Mouse (Mus musculus): Measurements from ENCODE around the gene Ugt1a10.
A peak's percentile ranks its signal among the peaks of the same experiment; 100 is the strongest.
"Not testable (repeated sequence)": the region's sequence is repeated elsewhere in the genome, so short reads cannot be mapped to it uniquely, and the experiment has no call there.

Ugt1a10 gene

DNA sequence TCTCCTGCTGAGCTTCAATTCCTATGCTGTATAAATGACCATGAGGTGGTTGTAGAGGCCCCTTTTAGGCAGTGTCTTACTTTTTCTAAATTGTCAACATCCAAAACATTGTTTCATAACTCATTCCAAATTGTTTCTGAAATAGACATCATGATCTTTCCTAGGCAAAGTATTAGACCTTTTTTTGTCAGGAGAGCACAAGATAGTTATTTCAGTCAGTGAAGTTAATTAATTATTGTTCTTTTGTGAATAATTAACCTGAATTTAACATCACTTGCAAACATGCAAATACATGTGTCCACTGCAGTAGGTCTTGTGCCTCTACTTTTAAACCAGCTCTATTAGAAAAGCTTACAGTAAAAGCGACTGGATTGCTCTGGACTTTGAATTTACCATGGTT is at the start of gene Ugt1a10:
Ugt1a10 (plus strand) TSS at position 301 of the 400 bp plus-strand sequence.
- DNase-seq (ENCODE audit: low spot score in 2 of 2) = no peak

DNA sequence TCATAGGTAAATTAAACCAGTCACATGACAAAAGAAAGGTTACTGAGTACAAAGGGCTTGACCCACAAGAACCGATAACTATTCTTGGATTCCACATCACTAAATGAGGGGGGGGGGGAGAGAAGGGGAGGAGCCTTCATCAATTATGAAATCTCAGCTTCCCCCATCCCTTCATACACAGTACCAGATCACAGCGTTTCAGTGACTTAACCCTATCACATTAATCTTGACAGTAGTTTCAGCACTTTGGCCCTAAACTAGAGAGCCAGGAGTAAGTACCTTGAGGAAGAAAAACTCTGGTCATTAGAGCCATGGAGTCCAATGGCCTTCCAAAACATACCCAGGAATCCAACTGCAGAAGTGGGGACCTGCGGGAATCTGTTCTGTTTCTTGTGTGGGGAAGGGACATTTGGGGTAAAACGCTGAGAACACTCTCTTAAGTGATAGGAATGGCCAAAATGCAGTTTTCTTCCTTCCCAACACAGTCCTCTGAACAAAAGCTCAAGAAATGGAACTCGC is 47.4 kb upstream of the Ugt1a10 start:
- DNase-seq (ENCODE audit: low spot score in 2 of 2) = no peak

DNA sequence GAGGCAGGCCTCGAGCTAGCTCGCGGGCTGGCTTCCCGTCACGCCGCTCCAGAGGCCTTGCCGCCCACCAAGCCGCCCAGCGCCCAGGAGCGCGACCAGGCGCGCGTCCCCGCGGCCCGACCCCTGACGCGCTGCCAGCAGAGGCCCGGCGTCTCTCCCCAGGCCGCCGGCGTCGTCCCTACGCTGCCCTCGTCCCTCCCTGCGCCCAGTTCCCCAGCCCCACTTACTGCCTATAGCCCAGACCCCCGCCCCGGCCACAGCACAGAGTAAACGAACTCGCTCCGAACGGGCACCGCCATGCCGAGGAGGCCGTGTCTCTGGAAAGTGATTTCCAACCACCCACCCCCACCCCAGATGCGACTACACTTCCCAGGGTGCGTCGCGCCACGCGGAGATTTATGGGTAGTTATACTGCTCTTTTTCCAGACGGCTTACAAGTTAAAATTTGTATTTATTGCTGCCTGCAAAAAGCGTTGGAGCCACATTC is 46.9 kb upstream of the Ugt1a10 start, which contains the start of gene Usp40:
Usp40 (minus strand) TSS at position 341 of the 487 bp plus-strand sequence.
- DNase-seq (ENCODE audit: low spot score in 2 of 2) = peak; percentile 52 to 67

DNA sequence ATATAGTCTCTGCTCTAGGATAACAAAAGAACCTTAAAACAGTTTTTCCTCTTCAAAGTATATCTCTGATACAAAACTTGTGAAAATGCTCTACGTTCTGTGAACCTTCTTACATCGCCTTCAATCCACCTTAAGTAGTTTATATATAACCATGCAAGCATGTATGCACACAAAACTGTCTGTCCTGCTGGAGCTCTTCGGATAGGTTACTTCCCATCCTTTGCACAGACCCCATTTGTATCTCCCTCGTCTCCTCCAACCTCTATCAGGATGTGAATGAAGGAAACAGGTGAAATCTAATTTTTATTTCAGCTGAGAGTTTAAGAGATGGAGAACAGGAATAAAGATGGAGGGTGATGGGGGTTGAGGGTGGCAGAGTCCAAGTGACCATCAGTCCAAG is 46.5 kb upstream of the Ugt1a10 start:
- DNase-seq (ENCODE audit: low spot score in 2 of 2) = no peak

DNA sequence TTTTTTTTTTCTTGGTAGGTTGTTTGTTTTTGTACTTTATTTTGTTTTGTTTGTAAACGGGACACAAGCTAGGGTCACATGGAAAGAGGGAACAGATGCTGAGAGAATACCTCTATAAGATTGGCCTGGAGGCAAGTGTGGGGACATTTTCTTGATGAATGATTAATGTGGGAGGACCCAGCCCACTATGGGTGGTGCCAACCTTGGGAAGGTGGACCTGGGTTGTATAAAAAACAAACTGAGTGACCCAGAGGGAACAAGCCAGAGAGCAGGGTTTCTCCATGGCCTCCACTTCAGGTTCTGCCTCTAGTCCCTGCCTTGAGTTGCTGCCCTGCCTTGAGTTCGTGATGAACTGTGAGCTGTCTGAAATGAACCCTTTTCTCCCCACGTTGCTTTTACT is 45.7 kb upstream of the Ugt1a10 start:
- no peak for DNase-seq (ENCODE audit: low spot score in 2 of 2)

DNA sequence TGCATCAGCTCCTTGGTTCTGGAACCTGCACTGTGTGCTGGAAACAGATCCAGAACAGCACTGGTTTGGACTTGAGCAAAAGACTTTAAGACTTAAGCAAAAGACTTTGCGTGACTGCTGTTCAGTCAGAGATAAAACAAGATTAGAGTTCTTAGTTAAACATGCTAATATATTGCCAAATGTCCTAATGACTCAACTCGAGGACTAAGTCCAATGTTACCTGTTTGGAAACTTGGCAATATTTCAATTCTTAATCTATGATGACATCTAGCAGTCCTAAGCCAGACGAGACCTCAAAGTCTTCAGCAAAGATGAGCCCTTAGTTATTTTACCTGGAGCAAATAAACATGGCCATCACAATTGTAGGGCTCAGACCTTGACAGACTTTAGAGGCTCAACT is 41.5 kb upstream of the Ugt1a10 start:
- no peak for DNase-seq (ENCODE audit: low spot score in 2 of 2)

DNA sequence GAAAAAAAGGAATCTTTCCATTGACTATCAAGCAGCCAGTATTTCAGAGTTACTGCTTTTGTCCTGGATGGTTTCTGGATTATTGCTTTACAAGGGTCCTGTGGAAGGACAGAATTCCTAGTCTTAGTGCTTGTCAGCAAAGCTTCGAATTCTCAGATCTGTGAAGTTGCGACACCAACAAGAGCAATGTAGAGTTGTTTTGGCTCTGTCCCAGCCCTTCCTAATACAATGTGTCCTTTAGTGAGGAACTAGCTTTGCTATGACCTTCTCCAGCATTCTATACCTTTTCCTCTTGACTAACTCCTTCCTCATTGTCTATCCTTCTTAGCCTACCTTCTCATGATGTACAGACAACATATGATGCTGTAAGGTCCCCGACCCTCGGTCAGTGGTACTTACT is 41.0 kb upstream of the Ugt1a10 start:
- no peak for DNase-seq (ENCODE audit: low spot score in 2 of 2)

DNA sequence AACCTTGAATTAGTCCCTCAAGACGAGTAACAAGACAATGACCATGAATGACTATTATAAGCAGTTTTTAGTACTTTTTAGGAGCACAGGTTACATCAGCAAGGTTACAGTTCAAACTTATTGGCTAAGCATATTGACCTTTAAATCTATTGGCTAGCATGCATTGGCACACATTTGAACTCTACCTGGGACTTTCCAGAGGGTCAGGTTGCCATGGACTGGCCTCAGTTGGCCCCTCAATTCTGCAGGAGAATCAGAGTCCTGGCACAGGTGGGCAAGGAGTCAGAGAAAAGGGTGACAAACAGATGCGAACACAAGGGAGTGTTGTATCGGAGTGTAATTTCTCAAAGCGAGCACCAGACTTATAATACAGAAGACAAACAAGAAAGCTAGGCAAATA is 40.5 kb upstream of the Ugt1a10 start:
- DNase-seq (ENCODE audit: low spot score in 2 of 2) = no peak

DNA sequence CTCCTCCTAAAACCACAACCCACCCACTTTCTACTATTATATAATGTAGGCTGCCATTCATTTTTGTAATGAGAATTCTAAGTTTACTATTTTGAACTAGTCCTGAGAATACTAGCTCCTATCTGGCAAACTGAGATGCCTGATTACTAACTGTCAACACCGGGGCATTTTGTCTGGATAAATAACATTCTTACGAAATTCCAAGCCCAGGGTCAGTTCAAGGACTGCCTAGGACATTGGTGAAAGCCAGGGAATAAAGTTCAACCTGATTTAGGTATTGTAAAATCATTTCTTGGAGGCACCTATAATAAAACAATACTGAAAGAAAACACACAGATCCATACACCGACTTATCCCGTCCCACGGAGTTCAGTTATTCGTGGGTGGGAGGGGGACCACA is 39.8 kb upstream of the Ugt1a10 start:
- no peak for DNase-seq (ENCODE audit: low spot score in 2 of 2)

DNA sequence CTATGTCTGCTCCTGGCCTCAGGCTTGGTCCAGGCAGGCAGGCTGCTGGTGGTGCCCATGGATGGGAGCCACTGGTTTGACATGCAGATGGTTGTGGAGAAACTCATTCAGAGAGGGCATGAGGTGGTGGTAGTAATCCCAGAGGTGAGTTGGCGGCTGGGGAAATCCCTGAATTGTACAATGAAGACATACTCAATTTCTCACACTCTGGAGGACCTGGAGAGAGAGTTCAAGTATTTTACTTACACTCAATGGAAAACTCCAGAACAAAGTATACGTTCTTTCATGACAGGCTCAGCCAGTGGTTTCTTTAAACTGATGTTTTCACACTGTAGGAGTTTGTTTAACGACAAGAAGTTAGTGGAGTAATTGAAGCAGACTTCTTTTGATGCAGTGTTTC is 29.9 kb upstream of the Ugt1a10 start:
- not testable (repeated sequence) for DNase-seq (ENCODE audit: low spot score in 2 of 2)

DNA sequence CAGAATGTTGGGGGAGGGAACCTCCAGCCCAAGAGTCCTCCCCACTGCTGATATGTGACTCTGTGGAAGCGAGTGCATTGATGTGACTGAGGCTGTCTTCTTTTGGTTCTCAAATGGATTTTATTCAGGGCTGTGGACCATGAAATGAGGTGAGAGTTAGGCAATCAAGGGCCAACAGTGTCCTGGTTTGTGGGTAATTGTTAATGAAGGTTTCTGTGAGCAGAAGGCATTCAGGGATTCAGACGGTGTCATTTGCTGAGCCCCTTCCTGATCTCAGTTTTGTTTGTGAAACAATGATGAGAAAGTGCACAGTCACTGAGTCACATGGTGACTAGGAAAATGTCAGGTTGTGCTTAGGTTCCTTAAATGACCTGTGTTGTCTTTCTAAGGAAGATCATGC is 12.1 kb upstream of the Ugt1a10 start:
- DNase-seq (ENCODE audit: low spot score in 2 of 2) = not testable (repeated sequence)

DNA sequence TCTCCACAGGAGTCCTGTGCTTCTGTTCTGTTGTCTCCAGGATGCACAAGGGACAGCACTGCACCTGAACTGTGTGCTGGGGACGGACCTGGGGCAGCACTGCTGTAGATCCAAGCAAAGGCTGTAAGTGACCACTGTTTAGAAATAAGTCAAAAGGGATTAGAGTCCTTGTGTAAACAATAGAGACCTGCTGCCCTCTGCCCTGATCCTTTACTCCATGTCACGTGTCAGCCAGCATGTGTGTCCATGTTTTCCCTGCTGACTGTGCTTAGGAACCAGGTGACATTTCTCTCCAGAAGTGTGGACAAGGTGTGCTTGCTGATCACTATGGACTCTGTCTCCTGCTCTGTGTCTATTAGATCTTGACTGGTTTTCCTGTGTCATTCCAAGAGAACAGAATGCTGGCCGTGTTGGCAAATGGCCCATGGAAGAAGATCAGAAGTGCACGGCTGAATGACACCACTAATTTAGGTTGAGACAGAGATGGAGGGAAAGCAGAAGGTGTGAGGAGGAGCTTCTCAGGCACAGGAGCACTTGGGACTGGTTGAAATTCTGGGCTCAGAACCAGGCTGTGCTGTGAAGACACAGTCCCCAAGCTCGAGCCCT is 10.3 kb upstream of the Ugt1a10 start:
- not testable (repeated sequence) for DNase-seq (ENCODE audit: low spot score in 2 of 2)

DNA sequence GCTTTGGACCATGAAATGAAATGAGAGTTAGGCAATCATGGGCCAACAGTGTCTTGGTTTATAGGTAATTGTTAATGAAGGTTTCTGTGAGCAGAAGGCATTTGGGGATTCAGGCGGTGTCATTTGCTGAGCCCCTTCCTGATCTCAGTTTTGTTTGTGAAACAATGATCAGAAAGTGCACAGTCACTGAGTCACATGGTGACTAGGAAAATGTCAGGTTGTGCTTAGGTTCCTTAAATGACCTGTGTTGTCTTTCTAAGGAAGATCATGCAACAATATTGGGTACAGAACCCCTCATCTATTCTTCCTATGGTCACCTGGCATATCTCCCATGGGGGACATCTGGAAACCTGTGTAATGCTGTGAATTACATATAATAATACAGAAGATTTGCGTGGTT is 7.8 kb upstream of the Ugt1a10 start:
- DNase-seq (ENCODE audit: low spot score in 2 of 2) = not testable (repeated sequence)

DNA sequence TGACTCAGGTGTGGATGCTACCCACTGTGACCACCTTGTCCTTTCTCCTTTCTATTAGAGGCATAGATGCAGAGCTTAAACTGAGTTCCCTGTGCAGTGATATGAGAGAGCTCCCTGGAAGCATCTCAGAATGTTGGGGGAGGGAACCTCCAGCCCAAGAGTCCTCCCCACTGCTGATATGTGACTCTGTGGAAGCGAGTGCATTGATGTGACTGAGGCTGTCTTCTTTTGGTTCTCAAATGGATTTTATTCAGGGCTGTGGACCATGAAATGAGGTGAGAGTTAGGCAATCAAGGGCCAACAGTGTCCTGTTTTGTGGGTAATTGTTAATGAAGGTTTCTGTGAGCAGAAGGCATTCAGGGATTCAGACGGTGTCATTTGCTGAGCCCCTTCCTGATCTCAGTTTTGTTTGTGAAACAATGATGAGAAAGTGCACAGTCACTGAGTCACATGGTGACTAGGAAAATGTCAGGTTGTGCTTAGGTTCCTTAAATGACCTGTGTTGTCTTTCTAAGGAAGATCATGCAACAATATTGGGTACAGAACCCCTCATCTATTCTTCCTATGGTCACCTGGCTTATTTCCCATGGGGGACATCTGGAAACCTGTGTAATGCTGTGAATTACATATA is 11.4 kb downstream of the Ugt1a10 start:
- not testable (repeated sequence) for DNase-seq (ENCODE audit: low spot score in 2 of 2)

DNA sequence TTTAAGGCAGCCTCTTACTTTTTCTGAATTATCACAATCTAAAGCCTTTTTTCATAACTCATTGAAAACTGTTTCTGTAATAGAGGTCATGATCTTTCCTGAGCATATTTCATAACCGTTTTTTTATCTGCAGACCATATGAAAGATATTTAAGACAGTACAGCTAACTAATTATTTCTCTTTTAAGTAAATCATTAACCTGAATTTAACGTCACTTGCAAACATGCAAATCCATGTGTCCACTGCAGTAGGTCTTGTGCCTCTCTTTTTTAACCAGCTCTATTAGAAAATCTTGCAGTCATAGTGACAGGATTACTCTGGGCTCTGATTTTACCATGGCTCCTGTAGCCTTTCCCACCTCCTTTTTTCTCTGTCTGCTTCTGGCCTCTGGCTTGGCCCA is 15.3 kb downstream of the Ugt1a10 start, which contains the start of gene Ugt1a9:
Ugt1a9 (plus strand) TSS at position 306 of the 400 bp plus-strand sequence.
- no peak for DNase-seq (ENCODE audit: low spot score in 2 of 2)

DNA sequence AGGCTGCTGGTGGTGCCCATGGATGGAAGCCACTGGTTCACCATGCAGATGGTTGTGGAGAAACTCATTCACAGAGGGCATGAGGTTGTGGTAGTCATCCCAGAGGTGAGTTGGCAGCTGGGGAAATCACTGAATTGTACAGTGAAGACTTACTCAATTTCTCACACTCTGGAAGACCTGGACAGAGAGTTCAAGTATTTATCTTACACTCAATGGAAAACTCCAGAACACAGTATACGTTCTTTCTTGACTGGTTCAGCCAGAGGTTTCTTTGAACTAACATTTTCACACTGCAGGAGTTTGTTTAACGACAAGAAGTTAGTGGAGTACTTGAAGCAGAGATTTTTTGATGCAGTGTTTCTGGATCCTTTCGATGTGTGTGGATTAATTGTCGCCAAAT is 15.7 kb downstream of the Ugt1a10 start:
- DNase-seq (ENCODE audit: low spot score in 2 of 2) = no peak

DNA sequence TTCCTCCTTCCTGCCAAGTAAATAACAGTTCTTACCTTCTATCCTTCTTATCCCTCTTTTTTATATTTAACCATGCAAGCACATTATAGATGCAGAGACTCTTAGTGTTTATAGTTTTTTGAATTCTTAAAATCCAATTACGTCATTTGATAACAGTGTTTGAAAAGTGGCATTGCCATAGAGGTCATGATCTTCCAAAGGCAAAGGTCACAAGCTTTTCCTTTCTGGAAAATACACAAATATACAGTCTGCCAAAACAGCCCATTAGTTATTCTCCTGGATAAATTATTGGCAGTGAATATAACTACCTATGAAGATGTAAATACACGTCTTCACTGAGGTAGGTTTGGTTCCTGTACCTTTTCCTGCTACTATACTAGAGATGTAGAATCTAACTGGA is 19.3 kb downstream of the Ugt1a10 start:
- DNase-seq (ENCODE audit: low spot score in 2 of 2) = no peak

DNA sequence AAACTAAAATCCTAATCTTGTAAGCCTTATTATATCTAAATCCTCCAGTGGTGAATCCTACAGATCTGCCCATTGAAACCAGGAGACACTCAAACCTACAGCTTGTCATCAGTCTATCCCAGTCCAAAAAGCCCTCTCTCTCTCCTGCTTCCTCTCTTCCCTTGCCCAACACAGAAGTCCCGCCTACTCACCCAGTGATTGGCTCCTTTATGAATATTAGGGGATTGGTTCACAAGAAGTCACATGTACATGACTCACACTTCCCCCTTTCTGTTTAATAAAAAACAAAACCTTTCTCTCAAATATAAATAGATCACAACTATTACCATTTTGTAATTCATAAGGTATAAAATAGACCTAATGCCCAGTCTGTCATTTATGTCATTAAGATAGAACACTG is 21.9 kb downstream of the Ugt1a10 start:
- no peak for DNase-seq (ENCODE audit: low spot score in 2 of 2)

DNA sequence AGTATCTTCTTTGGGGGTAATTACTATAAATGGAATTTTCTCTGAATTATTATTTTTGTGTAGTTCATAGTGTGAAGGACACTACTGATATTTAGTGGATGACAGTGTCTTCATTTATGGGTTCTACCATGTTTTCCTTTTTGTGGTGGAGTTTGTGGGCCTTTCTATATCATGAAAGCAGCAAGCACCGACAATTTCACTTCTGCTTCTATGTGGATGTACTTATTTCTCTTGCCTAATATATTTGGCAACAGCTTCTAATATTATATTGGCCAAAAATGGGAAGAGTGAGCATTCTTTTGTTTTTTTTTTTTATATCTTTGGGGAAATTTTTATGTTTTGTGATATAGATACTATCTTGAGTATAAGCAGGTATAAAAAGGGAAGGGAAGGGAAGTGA is 26.5 kb downstream of the Ugt1a10 start:
- DNase-seq (ENCODE audit: low spot score in 2 of 2) = no peak

DNA sequence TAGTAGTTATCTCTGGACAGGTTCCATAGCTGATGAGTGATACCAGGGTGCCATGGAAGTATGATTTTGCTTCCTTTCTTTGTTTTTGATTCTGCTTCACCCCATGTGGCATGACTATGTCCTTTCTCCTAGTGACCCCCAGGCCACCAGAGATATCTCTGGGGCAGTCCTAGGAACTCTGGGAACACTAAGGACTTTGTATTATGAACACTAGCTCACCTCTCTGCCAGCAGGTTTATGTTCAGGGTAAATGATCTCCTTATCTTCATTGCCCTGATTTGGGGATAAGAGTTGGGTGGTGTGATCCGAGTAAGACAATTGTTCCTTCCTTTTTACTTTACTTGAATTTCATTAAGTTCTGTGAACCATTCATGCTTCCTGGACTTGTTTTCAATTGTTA is 30.9 kb downstream of the Ugt1a10 start:
- no peak for DNase-seq (ENCODE audit: low spot score in 2 of 2)

DNA sequence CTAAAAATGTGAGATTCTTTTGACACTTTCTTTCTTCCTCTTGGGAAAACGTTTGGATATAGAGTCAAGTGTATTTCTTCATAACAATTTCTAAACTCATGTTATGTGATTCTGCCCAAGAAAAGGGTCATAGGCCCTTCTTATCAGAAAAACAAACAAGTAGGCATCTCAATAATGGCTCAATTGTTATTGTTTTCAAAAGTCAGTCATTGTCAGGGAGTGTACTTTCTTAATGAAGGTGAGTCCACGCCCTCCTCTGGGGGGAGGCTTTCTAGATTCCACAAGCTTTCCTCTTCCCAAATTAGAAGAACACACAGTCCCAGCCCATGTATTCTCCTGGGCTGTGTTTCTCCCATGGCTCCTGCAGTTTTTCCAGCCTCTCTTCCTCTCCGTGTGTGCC is 32.3 kb downstream of the Ugt1a10 start, which contains the start of gene Ugt1a8:
Ugt1a8 (plus strand) TSS at position 301 of the 400 bp plus-strand sequence.
- no peak for DNase-seq (ENCODE audit: low spot score in 2 of 2)

DNA sequence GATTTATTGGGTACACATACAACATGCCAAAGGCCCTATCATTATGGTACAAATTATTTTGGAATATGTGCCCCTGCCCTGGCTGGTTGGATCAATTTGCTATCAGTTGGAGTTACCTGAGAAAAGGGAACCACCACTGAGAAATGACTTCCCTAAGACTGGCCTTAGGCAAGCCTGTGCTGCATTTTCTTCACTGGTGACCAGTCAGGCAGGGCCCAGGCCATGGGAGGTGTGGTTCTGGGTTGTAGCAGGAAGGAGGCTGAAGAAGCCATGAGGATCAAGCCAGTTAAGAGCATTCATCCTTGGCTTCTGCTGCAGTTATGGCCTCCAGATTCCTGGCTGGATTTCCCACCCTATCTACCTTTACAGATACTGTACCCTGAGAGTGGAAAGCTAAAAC is 37.2 kb downstream of the Ugt1a10 start:
- no peak for DNase-seq (ENCODE audit: low spot score in 2 of 2)

DNA sequence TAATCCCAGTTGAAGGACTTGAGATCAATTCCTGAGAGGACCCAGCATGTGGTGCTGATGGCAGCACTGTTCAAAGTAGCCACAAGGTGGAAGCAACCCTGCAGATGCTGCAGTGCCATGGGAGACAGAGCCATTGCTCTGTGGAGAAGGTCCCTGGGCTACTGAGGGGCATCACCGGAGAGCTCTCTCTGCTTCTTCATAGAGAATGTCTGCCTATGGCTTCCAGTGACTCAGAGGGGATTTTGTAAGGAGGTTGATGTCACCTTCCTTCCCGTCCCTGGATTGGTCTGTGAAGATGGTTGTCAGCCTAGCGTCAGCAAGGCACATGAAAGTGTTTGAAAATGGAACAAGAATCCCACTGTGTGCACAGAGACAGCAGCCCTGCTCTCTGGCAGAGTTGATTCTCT is 39.1 kb downstream of the Ugt1a10 start:
- not testable (repeated sequence) for DNase-seq (ENCODE audit: low spot score in 2 of 2)

All from frontal cortex, postnatal 14 days (tissue).